Mouse (Mus musculus) heart, adult 2 months (tissue): ENCODE measurements around the gene Agap2. TPM values are rescaled to one million over a fixed set of nuclear protein-coding genes. Genes with fewer than 3 reads are reported as not detected.
"Not testable (repeated sequence)": the region's sequence is repeated elsewhere in the genome, so short reads cannot be mapped to it uniquely, and the experiment has no call there.

Source experiments
- DNase-seq, 2 experiments: peaks; one replicate each; pipeline ENCODE4 v3.0.0; 2021
- H3K27ac ChIP-seq: fragments of 200-600 bp; 2 replicates; pipeline ENCODE4 v1.8.1; 2022
- H3K27me3 ChIP-seq: fragments of 200-500 bp; 2 replicates; pipeline ENCODE4 v1.6.1; 2012; ENCODE audit warnings: mild to moderate bottlenecking, low read length, inconsistent platforms, mixed read lengths; ENCODE audit not compliant: control insufficient read depth, insufficient read depth
- H3K36me3 ChIP-seq: fragments of 200-500 bp; 2 replicates; pipeline ENCODE4 v1.6.1; 2012; ENCODE audit warnings: low read length, inconsistent platforms; ENCODE audit not compliant: control insufficient read depth, insufficient read depth
- H3K4me1 ChIP-seq: fragments of 200-500 bp; 2 replicates; pipeline ENCODE4 v1.6.1; 2011; ENCODE audit warnings: low read length; ENCODE audit not compliant: control insufficient read depth, insufficient read depth
- H3K4me3 ChIP-seq: fragments of 200-600 bp; 2 replicates; pipeline ENCODE4 v1.8.1; 2022
- H3K79me2 ChIP-seq: fragments of 200-500 bp; replicated peaks from 2 replicates; pipeline ENCODE4 v1.6.1; 2012; ENCODE audit warnings: mild to moderate bottlenecking, inconsistent platforms, low read length, moderate library complexity, mixed read lengths; ENCODE audit not compliant: control insufficient read depth, insufficient read depth
- H3K9ac ChIP-seq: fragments of 200-500 bp; 2 replicates; pipeline ENCODE4 v1.6.1; 2012; ENCODE audit warnings: low read depth, mild to moderate bottlenecking, control low read depth, inconsistent platforms, low read length, mixed read lengths
- CTCF ChIP-seq: fragments of 200-600 bp; IDR thresholded peaks from 2 replicates; pipeline ENCODE4 v1.8.1; 2022; ENCODE audit warnings: antibody characterized with exemption, mild to moderate bottlenecking, moderate library complexity
- EP300 ChIP-seq: fragments of 200-500 bp; IDR thresholded peaks from 2 replicates; pipeline ENCODE4 v1.6.1; 2011; ENCODE audit warnings: low read depth, low read length, control low read depth; ENCODE audit not compliant: insufficient read depth
- POLR2A ChIP-seq: fragments of 200-500 bp; IDR thresholded peaks from 2 replicates; pipeline ENCODE4 v1.6.1; 2011; ENCODE audit warnings: mild to moderate bottlenecking, low read depth, low read length, control low read depth; ENCODE audit not compliant: insufficient read depth
- WGBS: fragments of 180-500 bp; shearing (Covaris S2); methylation state at CpG from one replicate; pipeline ENCODE4 v1.1.7; 2018; 5-methylcytosine and 5-hydroxymethylcytosine counted together
- intact Hi-C: fragments of 180-260 bp; cut with DNase I; formaldehyde crosslinking; loops from one replicate; pipeline ENCODE4 v1.15.1; 2025
- polyA plus RNA-seq: library from polyadenylated mRNA; depleted of rRNA; stranded (reverse); fragments of >200 nt; gene quantifications from 2 replicates; pipeline ENCODE4 v1.2.3, GENCODE M21; 2012
- total RNA-seq, 2 experiments: library from RNA; stranded (reverse); gene quantifications; 2 replicates each; pipeline ENCODE4 v1.2.3; 2021

Agap2 gene
- total and polyA plus RNA-seq, 3 experiments: 4.8 to 5.5 (median 5.0) TPM

DNA sequence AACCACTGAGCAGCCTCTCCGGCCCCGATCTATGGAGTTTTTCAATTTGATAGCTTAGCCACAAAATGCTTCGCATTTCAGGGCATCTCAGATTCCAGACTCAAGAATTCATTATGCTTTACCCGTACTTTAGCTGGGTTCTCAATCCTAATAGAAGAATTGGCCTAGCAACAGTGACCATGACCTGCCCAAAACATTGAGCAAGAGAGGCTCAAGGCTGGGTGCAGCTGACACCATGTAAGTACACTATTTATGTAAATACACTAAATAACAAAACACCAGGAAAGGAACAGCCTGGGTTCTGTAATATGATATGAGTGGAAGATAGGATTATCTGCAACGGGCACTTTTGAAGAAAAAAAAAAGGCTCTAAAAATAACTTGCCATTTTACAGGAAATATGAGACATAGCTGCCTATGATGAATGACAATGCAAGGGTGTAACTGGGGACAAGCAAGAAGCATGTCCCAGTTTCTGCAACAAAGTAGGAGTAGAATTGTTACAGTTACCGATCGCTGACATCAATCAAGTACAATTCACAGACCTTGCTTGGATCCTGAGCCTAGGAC, 52.7 kb downstream of the Agap2 start:
- no peaks in the 10 kb centered on the region for H3K79me2 ChIP-seq
- WGBS: 63% methylated on average over 7 of the region's 7 CpGs
- H3K27me3 ChIP-seq: no peaks in the 10 kb centered on the region
- intact Hi-C loops: no loop called here
- no peaks in the 10 kb centered on the region for H3K36me3 ChIP-seq
- no peak overlapping the region for H3K9ac ChIP-seq
- no peak overlapping the region for H3K4me3 ChIP-seq
- no peak for DNase-seq
- no peak overlapping the region for H3K27ac ChIP-seq
- TF ChIP-seq EP300: no peak
- no peak for TF ChIP-seq CTCF
- TF ChIP-seq POLR2A: no peak
- H3K4me1 ChIP-seq: peaks cover 2% of the 10 kb centered on the region; the same call in 1 of the 2 replicates

DNA sequence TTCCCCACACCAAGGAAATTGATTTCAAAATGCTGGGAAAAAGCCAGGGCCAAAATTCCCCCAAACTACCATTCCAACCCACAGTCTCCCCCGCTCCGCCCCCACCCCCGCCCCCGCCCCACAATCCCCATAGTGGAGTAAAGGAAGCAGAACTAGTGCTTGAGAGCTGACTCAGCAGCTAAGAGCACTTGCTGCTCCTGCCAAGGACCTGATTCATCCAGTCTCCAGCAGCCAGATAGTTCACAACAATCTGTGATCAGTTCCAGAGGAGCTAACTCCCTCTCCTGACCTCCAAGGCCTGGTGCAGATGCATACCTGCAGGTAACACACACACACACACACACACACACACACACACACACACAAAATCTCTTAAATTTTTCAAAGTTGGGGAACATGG, 54.3 kb downstream of the Agap2 start:
- Histone ChIP-seq H3K27ac (no peak overlapping the region), H3K36me3 (no peaks in the 10 kb centered on the region), H3K9ac (no peak overlapping the region), H3K27me3 (no peaks in the 10 kb centered on the region), H3K79me2 (no peaks in the 10 kb centered on the region), H3K4me1 (no peaks in the 10 kb centered on the region), H3K4me3 (no peak overlapping the region)
- WGBS: 76% methylated on average over 4 of the region's 4 CpGs
- TF ChIP-seq CTCF (no peak), POLR2A (no peak), EP300 (no peak)
- no peak for DNase-seq
- intact Hi-C loops: no loop called here

DNA sequence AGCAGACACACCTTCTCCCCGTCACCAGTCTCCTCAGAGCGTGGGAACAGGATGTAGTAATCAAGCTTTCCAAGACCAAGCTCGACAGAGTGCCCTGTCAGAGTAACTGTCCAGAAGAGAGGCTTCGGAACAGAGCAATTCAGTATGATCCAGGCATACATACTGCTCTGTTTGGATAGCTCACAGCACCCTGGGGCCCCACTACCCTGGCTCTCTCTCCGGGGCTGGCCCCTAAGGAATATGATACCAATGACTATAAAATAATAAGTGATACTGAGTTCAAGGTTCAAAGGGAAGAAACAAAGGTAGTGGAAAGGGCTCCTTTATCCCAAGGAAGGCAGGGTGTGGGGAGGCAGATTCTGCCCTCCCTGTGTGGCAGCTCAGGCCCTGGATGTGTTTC, 57.4 kb downstream of the Agap2 start:
- Histone ChIP-seq H3K4me1 (no peaks in the 10 kb centered on the region), H3K9ac (no peak overlapping the region), H3K27me3 (no peaks in the 10 kb centered on the region), H3K36me3 (no peaks in the 10 kb centered on the region), H3K27ac (no peak overlapping the region), H3K4me3 (no peak overlapping the region), H3K79me2 (no peaks in the 10 kb centered on the region)
- TF ChIP-seq CTCF (no peak), POLR2A (no peak), EP300 (no peak)
- intact Hi-C loops: no loop called here
- DNase-seq: no peak
- WGBS: 50% methylated on average over 5 of the region's 5 CpGs

DNA sequence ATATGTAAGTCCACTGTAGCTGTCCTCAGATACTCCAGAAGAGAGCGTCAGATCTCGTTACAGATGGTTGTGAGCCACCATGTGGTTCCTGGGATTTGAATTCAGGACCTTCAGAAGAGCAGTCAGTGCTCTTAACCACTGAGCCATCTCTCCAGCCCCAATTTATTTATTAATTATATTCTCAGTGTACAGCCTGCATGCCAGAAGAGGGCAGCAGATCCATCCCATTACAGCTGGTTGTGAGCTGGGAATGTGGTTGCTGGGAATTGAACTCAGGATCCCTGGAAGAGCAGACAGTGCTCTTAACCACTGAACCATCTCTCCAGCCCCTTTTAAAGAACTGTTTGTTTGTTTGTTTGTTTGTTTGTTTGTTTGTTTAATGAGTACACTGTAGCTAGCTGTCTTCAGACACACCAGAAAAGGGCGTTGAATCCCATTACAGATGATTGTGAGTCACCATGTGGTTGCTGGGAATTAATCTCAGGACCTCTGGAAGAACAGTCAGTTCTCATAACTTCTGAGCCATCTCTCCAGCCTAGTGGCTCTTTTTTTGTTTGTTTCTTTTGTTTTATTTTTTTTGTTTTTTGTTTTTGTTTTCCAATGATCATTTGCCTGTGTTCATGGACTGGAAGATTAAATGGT, 59.4 kb downstream of the Agap2 start:
- H3K4me3 ChIP-seq, H3K9ac ChIP-seq, DNase-seq, H3K36me3 ChIP-seq, H3K79me2 ChIP-seq, H3K27me3 ChIP-seq, H3K27ac ChIP-seq, intact Hi-C loops, H3K4me1 ChIP-seq: not testable (repeated sequence)
- peak; percentile 52 for TF ChIP-seq CTCF
- WGBS: 87% methylated on average over 3 of the region's 3 CpGs

DNA sequence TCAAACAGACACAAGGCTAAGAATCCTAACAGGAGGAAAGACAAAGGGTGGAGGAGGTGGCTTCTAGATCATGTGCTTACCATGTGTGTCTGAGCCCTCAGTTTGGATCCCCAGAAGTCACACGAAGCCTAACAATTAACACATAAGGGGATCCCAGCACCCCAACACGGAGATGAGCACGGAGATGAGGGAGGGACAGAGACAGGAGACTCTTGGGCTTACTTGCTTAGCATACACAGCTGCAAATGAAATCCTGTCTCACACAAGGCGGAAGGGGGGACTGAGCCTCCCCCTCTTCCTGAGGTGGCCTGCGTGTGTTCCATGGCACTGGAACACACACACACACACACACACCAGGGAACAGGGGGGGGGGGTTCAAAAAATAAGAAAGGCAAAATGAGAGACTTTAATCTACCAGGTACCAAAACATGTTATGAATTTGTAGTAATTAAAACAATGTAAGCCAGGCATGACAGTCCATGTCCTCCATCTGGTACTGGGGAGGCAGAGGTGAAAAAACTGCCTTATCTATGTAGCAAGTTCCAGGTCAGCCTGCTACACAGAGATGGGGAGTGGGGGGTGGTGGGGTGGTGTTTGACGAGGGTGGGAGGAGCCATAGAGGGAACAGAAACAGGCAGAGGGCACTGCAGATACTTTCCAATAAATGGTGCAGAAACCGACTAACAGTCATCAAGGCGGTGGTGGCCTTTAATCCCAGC, 60.2 kb downstream of the Agap2 start:
- H3K27me3 ChIP-seq: no peaks in the 10 kb centered on the region
- intact Hi-C loops: no loop called here
- no peak overlapping the region for H3K9ac ChIP-seq
- no peaks in the 10 kb centered on the region for H3K79me2 ChIP-seq
- 36% methylated on average over 8 of the region's 8 CpGs for WGBS
- no peak overlapping the region for H3K27ac ChIP-seq
- TF ChIP-seq POLR2A (no peak), CTCF (no peak), EP300 (no peak)
- H3K36me3 ChIP-seq: no peaks in the 10 kb centered on the region
- H3K4me1 ChIP-seq: no peaks in the 10 kb centered on the region
- H3K4me3 ChIP-seq: no peak overlapping the region
- DNase-seq: no peak

DNA sequence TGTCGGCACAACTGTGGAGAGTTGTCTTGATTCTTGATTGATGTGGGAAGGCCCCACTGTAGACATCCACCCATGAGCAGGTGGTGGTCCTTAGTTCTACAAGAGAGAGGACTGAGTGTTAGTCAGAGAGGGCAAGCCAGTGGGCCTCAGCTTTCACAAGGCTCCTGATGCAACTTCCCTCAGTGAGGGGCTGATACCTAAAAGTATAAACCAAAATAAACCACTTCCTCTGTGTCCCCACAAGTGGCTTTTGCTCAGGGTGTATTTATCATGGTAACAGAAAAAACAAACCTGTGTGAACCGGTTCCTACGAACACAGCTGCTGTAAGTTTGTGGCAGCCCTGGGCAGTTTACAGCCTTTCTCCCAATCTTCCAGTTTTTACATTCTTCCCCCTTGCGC, 61.4 kb downstream of the Agap2 start:
- no peaks in the 10 kb centered on the region for H3K27me3 ChIP-seq
- H3K27ac ChIP-seq: no peak overlapping the region
- DNase-seq: no peak
- intact Hi-C loops: no loop called here
- H3K4me1 ChIP-seq: no peaks in the 10 kb centered on the region
- no peak for TF ChIP-seq POLR2A
- H3K36me3 ChIP-seq: no peaks in the 10 kb centered on the region
- WGBS: 77% methylated on average over 4 of the region's 4 CpGs
- H3K9ac ChIP-seq: no peak overlapping the region
- H3K79me2 ChIP-seq: no peaks in the 10 kb centered on the region
- H3K4me3 ChIP-seq: no peak overlapping the region
